Mouse (Mus musculus) liver, adult 2 months (tissue): ENCODE results near the gene Tmem208. TPM values are rescaled to one million over a fixed set of nuclear protein-coding genes. Genes with fewer than 3 reads are reported as not detected.
"Not testable (repeated sequence)": the region's sequence is repeated elsewhere in the genome, so short reads cannot be mapped to it uniquely, and the experiment has no call there.

Experiments
- DNase-seq: peaks from one replicate; pipeline ENCODE4 v3.0.0-alpha.2; 2011; ENCODE audit warnings: low read depth, low spot score; ENCODE audit errors: extremely low read depth
- H3K27ac ChIP-seq: fragments of 200-500 bp; replicated peaks from 2 replicates; pipeline ENCODE4 v1.5.1; 2012; ENCODE audit warnings: low read depth, mild to moderate bottlenecking, control low read depth, inconsistent platforms, low read length; ENCODE audit not compliant: insufficient read depth
- H3K27me3 ChIP-seq: fragments of 200-500 bp; 2 replicates; pipeline ENCODE4 v1.6.1; 2012; ENCODE audit warnings: mild to moderate bottlenecking, moderate library complexity, low read length, inconsistent platforms; ENCODE audit not compliant: control insufficient read depth, insufficient read depth
- H3K36me3 ChIP-seq: fragments of 200-500 bp; 2 replicates; pipeline ENCODE4 v1.6.1; 2012; ENCODE audit warnings: low read length, inconsistent platforms; ENCODE audit not compliant: control insufficient read depth, insufficient read depth
- H3K4me1 ChIP-seq: fragments of 200-500 bp; 2 replicates; pipeline ENCODE4 v1.6.1; 2011; ENCODE audit warnings: low read length; ENCODE audit not compliant: control insufficient read depth, insufficient read depth
- H3K4me3 ChIP-seq: fragments of 200-500 bp; 2 replicates; pipeline ENCODE4 v1.5.1; 2011; ENCODE audit warnings: low read depth, mild to moderate bottlenecking, control low read depth, low read length, moderate library complexity; ENCODE audit not compliant: insufficient read depth
- H3K79me2 ChIP-seq: fragments of 200-500 bp; 2 replicates; pipeline ENCODE4 v1.6.1; 2012; ENCODE audit warnings: inconsistent platforms, mild to moderate bottlenecking, low read length, moderate library complexity; ENCODE audit not compliant: control insufficient read depth, insufficient read depth
- H3K9ac ChIP-seq: fragments of 200-500 bp; 2 replicates; pipeline ENCODE4 v1.6.1; 2012; ENCODE audit warnings: low read depth, mild to moderate bottlenecking, control low read depth, inconsistent platforms, low read length
- CTCF ChIP-seq: fragments of 200-500 bp; IDR thresholded peaks from 2 replicates; pipeline ENCODE4 v1.5.1; 2011; ENCODE audit warnings: low read depth, low read length, control low read depth
- POLR2A ChIP-seq: fragments of 200-500 bp; IDR thresholded peaks from 2 replicates; pipeline ENCODE4 v1.6.1; 2011; ENCODE audit warnings: low read length, control low read depth; ENCODE audit not compliant: insufficient read depth; ENCODE audit errors: extremely low read depth
- WGBS: fragments of 180-500 bp; shearing (Covaris S2); methylation state at CpG from one replicate; pipeline ENCODE4 v1.1.7; 2018; 5-methylcytosine and 5-hydroxymethylcytosine counted together
- polyA plus RNA-seq: library from polyadenylated mRNA; depleted of rRNA; stranded (reverse); fragments of >200 nt; gene quantifications from 2 replicates; pipeline ENCODE4 v1.2.3, GENCODE M21; 2012
- total RNA-seq: library from RNA; depleted of rRNA; stranded (reverse); fragments of >200 nt; gene quantifications from 2 replicates; pipeline ENCODE4 v1.2.3, GENCODE M21; 2014

Tmem208 gene
- total and polyA plus RNA-seq, 2 experiments = 90.9 to 104 TPM

- Histone ChIP-seq H3K27me3 (no peaks in the 10 kb centered on the region), H3K27ac (no peak overlapping the region), H3K36me3 (no peaks in the 10 kb centered on the region), H3K4me1 (peaks cover 8% of the 10 kb centered on the region; the same call in 1 of the 2 replicates), H3K9ac (no peak overlapping the region), H3K79me2 (no peaks in the 10 kb centered on the region), H3K4me3 (no peak overlapping the region)
- peak; percentile 71 for DNase-seq
- 12% methylated on average over 31 of the region's 31 CpGs for WGBS
- no peak for TF ChIP-seq POLR2A
- peak; percentile 96 for TF ChIP-seq CTCF
Observed at GRCm38 (mm10) chr8:105290554-105291314, 35.4 kb upstream of the Tmem208 start.

- H3K4me3 ChIP-seq, H3K4me1 ChIP-seq, DNase-seq, H3K36me3 ChIP-seq, H3K27ac ChIP-seq, H3K9ac ChIP-seq, H3K27me3 ChIP-seq, H3K79me2 ChIP-seq: not testable (repeated sequence)
- WGBS = 71% methylated on average over 8 of the region's 8 CpGs
Observed at GRCm38 (mm10) chr8:105291364-105291763, 34.8 kb upstream of the Tmem208 start.

GRCm38 (mm10) chr8:105291802-105292201 lies 34.4 kb upstream of the Tmem208 start:
- 61% methylated on average over 3 of the region's 3 CpGs for WGBS

DNA sequence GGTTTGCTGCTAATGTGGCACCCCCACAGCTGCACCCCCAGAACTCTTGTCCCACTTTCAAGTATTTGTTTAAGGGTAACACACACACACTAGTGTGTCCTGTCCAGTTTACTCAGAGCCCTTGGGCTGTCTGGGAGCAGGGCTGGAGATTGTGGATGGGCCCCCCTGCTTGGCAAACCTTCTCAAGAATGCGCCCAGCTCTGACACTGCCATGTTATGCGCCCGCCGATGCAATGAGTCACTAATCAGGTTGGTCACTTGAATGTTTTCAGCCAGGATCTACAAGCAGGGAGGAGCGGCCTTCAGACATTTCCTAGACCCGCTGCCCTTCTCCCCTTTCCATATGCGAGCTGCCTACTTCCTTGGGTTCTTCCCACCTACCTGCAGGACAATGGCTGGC lies 33.7 kb upstream of the Tmem208 start:
- no peak for TF ChIP-seq POLR2A
- TF ChIP-seq CTCF = no peak
- no peaks in the 10 kb centered on the region for H3K27me3 ChIP-seq
- no peak for DNase-seq
- no peaks in the 10 kb centered on the region for H3K36me3 ChIP-seq
- 70% methylated on average over 7 of the region's 7 CpGs for WGBS
- H3K27ac ChIP-seq = no peak overlapping the region
- H3K4me3 ChIP-seq = no peak overlapping the region
- peaks cover 8% of the 10 kb centered on the region; the same call in 1 of the 2 replicates for H3K4me1 ChIP-seq
- H3K9ac ChIP-seq = no peak overlapping the region
- no peaks in the 10 kb centered on the region for H3K79me2 ChIP-seq

More at GRCm38 (mm10) chr8:105291802-105292201, 34.4 kb upstream of the Tmem208 start:
- not testable (repeated sequence) for H3K9ac ChIP-seq, H3K27me3 ChIP-seq, DNase-seq, H3K4me1 ChIP-seq, H3K27ac ChIP-seq, H3K36me3 ChIP-seq, H3K4me3 ChIP-seq, H3K79me2 ChIP-seq

DNA sequence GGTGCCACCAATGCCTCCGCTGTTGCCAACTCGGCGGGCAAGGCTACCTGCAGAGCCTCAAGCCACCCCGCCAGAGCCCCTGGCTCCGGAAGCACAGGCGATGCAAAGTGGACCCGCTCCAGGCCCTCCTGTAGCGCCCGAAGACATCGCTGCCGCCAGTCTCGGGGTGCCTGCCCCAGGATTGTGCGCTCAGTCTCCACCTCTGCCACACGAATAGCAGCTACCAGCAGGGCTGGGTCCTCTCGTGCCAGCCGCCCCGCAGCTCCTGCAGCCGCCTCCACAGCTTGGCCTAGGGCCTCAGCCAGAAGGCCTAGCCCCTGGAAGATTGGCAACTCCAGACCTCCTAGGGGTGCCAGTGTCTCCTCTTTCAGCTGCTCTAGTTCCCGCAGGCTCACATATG lies 32.7 kb upstream of the Tmem208 start:
- H3K79me2 ChIP-seq = peaks cover 9% of the 10 kb centered on the region
- H3K27ac ChIP-seq = 0 out of 2 replicates have a peak overlapping the region, but pooled peaks have one; percentile 1
- no peak for DNase-seq
- H3K9ac ChIP-seq = 0 out of 2 replicates have a peak overlapping the region, but pooled peaks have one; percentile 6
- H3K4me1 ChIP-seq = peaks cover 11% of the 10 kb centered on the region
- WGBS = 67% methylated on average over 19 of the region's 19 CpGs
- no peaks in the 10 kb centered on the region for H3K27me3 ChIP-seq
- H3K36me3 ChIP-seq = no peaks in the 10 kb centered on the region
- peak overlapping the region; percentile 3; the same call in 1 of the 2 replicates for H3K4me3 ChIP-seq
- TF ChIP-seq POLR2A = no peak
- TF ChIP-seq CTCF = no peak

DNA sequence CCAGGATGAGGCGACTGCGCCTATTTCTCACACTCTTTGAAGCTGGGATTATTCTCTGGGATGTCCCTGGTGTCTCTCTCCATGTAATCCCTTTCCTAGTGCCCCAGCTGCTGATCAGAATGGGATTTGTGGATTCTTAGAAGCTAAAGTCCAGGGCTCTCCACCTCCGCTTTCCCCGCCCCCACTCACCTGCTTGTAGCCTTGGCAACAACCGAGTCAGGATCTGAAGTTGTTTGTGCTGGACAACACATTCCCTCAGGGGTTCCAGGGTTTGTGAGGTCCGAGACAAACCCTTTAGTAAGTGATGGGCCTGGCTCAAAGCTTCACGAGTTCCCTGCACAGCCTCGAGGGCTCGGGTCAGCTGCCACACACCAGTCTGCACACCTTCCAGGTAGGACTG lies 31.4 kb upstream of the Tmem208 start:
- peak overlapping the region; percentile 69 for H3K9ac ChIP-seq
- peak overlapping the region; percentile 66; the same call in 1 of the 2 replicates for H3K27ac ChIP-seq
- DNase-seq = no peak
- no peaks in the 10 kb centered on the region for H3K27me3 ChIP-seq
- peaks cover 2% of the 10 kb centered on the region; the same call in 1 of the 2 replicates for H3K36me3 ChIP-seq
- H3K4me1 ChIP-seq = peaks cover 16% of the 10 kb centered on the region
- H3K79me2 ChIP-seq = peaks cover 11% of the 10 kb centered on the region
- peak overlapping the region; percentile 42 for H3K4me3 ChIP-seq
- TF ChIP-seq CTCF (no peak), POLR2A (no peak)
- WGBS = 60% methylated on average over 9 of the region's 9 CpGs
